Mouse (Mus musculus) hindbrain, embryonic 16.5 days (tissue): ENCODE data around the gene Prr19. TPM values are rescaled to one million over a fixed set of nuclear protein-coding genes. Genes with fewer than 3 reads are reported as not detected.

Experiments used
- ATAC-seq: fragments of 200-750 bp; cut with Nextera tagmentation; 2 replicates; pipeline ENCODE4 v1.8.0; 2017; ENCODE audit warnings: moderate TSS enrichment, moderate library complexity
- H3K27ac ChIP-seq: fragments of 300-500 bp; sonication (generic); 2 replicates; pipeline ENCODE4 v1.5.1; 2014; ENCODE audit warnings: low read depth, mild to moderate bottlenecking, control low read depth, low read length, moderate library complexity
- H3K27me3 ChIP-seq: fragments of 300-500 bp; sonication (generic); replicated peaks from 2 replicates; pipeline ENCODE4 v1.6.1; 2014; ENCODE audit warnings: low read length; ENCODE audit not compliant: control insufficient read depth, insufficient read depth
- H3K36me3 ChIP-seq: fragments of 300-500 bp; sonication (generic); 2 replicates; pipeline ENCODE4 v1.6.1; 2014; ENCODE audit warnings: mild to moderate bottlenecking, low read length, moderate library complexity, mixed read lengths; ENCODE audit not compliant: control insufficient read depth, insufficient read depth
- H3K4me1 ChIP-seq: fragments of 300-500 bp; sonication (generic); 2 replicates; pipeline ENCODE4 v1.6.1; 2014; ENCODE audit warnings: low read depth, low read length; ENCODE audit not compliant: control insufficient read depth, insufficient read depth
- H3K4me2 ChIP-seq: fragments of 300-500 bp; sonication (generic); 2 replicates; pipeline ENCODE4 v1.6.1; 2014; ENCODE audit warnings: mild to moderate bottlenecking, low read length, control low read depth, moderate library complexity
- H3K4me3 ChIP-seq: fragments of 300-500 bp; sonication (generic); 2 replicates; pipeline ENCODE4 v1.5.1; 2014; ENCODE audit warnings: mild to moderate bottlenecking, low read length, control low read depth, moderate library complexity
- H3K9ac ChIP-seq: fragments of 300-500 bp; sonication (generic); 2 replicates; pipeline ENCODE4 v1.6.1; 2014; ENCODE audit warnings: low read depth, mild to moderate bottlenecking, control low read depth, low read length, moderate library complexity
- H3K9me3 ChIP-seq: fragments of 300-500 bp; sonication (generic); 2 replicates; pipeline ENCODE4 v1.6.1; 2014; ENCODE audit warnings: mild to moderate bottlenecking, low read length, moderate library complexity; ENCODE audit not compliant: control insufficient read depth
- WGBS: fragments of 180-500 bp; shearing (Covaris S2); extraction: QIAGEN DNeasy Blood & Tissue Kit; methylation state at CpG from one replicate; pipeline ENCODE4 v1.1.7; 2014; 5-methylcytosine and 5-hydroxymethylcytosine counted together
- polyA plus RNA-seq: library from polyadenylated mRNA; unstranded; fragments of >200 nt; fragmentation: Nextera tagmentation; extraction: Ambion mirVana; gene quantifications from 2 replicates; pipeline ENCODE4 v1.2.1, GENCODE M21; 2015

Prr19 gene
- polyA plus RNA-seq, 1 experiment from 2014 or later: 4.7 TPM

DNA sequence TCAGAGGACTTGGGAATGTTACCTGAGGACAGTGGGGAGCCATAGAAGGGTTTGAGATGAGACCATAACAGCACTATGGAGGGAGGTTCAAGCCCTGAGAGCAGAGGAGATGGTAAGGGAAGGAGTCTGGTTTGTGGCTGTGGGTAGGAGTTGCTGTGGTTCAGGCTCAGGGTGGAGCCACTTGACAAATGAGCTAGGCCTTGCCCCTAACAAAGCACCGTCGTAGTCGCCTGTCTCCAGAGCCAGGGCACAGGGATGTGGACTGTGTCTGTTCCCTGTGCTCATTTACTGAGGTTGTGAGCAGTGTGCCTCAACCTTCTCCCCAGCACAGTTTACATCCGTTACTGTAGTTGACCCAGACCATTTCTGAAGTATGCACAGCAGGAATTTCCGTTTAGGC is 26.6 kb upstream of the Prr19 start:
- no peak for ATAC-seq
- no peak overlapping the region for H3K4me2 ChIP-seq
- no peak overlapping the region for H3K27ac ChIP-seq
- H3K9ac ChIP-seq: no peak overlapping the region
- 53% methylated on average over 5 of the region's 5 CpGs for whole genome bisulfite sequencing
- no peaks in the 10 kb centered on the region for H3K27me3 ChIP-seq
- H3K4me1 ChIP-seq: peaks cover 32% of the 10 kb centered on the region
- H3K9me3 ChIP-seq: no peaks in the 10 kb centered on the region
- H3K4me3 ChIP-seq: no peak overlapping the region
- H3K36me3 ChIP-seq: peaks cover 22% of the 10 kb centered on the region; the same call in 1 of the 2 replicates

- ATAC-seq: no peak
- WGBS: 82% methylated on average over 3 of the region's 3 CpGs
- H3K4me1 ChIP-seq: peaks cover 32% of the 10 kb centered on the region
- peaks cover 22% of the 10 kb centered on the region; the same call in 1 of the 2 replicates for H3K36me3 ChIP-seq
- H3K9ac ChIP-seq: no peak overlapping the region
- H3K27me3 ChIP-seq: no peaks in the 10 kb centered on the region
- no peak overlapping the region for H3K4me3 ChIP-seq
- H3K4me2 ChIP-seq: no peak overlapping the region
- H3K9me3 ChIP-seq: no peaks in the 10 kb centered on the region
- no peak overlapping the region for H3K27ac ChIP-seq
Measured at GRCm38 (mm10) chr7:25274996-25275395, 26.2 kb upstream of the Prr19 start.

- Histone ChIP-seq H3K4me1 (peaks cover 36% of the 10 kb centered on the region), H3K9me3 (no peaks in the 10 kb centered on the region), H3K4me2 (no peak overlapping the region), H3K4me3 (no peak overlapping the region), H3K27ac (peak overlapping the region; percentile 20; the same call in 1 of the 2 replicates), H3K9ac (peak overlapping the region; percentile 41; the same call in 1 of the 2 replicates), H3K36me3 (peaks cover 22% of the 10 kb centered on the region; the same call in 1 of the 2 replicates), H3K27me3 (no peaks in the 10 kb centered on the region)
- ATAC-seq: no peak
- 65% methylated on average over 9 of the region's 9 CpGs for WGBS
Measured at GRCm38 (mm10) chr7:25275555-25276298, 25.5 kb upstream of the Prr19 start.

GRCm38 (mm10) chr7:25277405-25277804 is 23.8 kb upstream of the Prr19 start:
- 90% methylated on average over 4 of the region's 4 CpGs for WGBS
- Histone ChIP-seq H3K4me1 (peaks cover 45% of the 10 kb centered on the region), H3K9ac (peak overlapping the region; percentile 1; the same call in 1 of the 2 replicates), H3K4me2 (peak overlapping the region; percentile 73), H3K27me3 (no peaks in the 10 kb centered on the region), H3K9me3 (no peaks in the 10 kb centered on the region), H3K36me3 (peaks cover 10% of the 10 kb centered on the region; the same call in 1 of the 2 replicates), H3K27ac (peak overlapping the region; percentile 65), H3K4me3 (no peak overlapping the region; the same call in 1 of the 2 replicates)
- ATAC-seq: no peak

GRCm38 (mm10) chr7:25277998-25278340 is 23.2 kb upstream of the Prr19 start:
- peak overlapping the region; percentile 59 for H3K4me3 ChIP-seq
- H3K27me3 ChIP-seq: no peaks in the 10 kb centered on the region
- peak overlapping the region; percentile 65 for H3K27ac ChIP-seq
- peak overlapping the region; percentile 73 for H3K4me2 ChIP-seq
- ATAC-seq: no peak
- 15% methylated on average over 4 of the region's 4 CpGs for WGBS
- H3K9me3 ChIP-seq: no peaks in the 10 kb centered on the region
- peaks cover 45% of the 10 kb centered on the region for H3K4me1 ChIP-seq
- H3K36me3 ChIP-seq: peaks cover 5% of the 10 kb centered on the region; the same call in 1 of the 2 replicates
- H3K9ac ChIP-seq: peak overlapping the region; percentile 1

- WGBS: under 1% methylated on average over 48 of the region's 60 CpGs
- Histone ChIP-seq H3K4me1 (peaks cover 48% of the 10 kb centered on the region), H3K4me2 (peak overlapping the region; percentile 73), H3K4me3 (peak overlapping the region; percentile 59), H3K27ac (peak overlapping the region; percentile 99), H3K9ac (peak overlapping the region; percentile 83), H3K36me3 (no peaks in the 10 kb centered on the region), H3K27me3 (no peaks in the 10 kb centered on the region), H3K9me3 (no peaks in the 10 kb centered on the region)
- ATAC-seq: peak; percentile 72
Measured at GRCm38 (mm10) chr7:25278341-25279075, 22.7 kb upstream of the Prr19 start.

DNA sequence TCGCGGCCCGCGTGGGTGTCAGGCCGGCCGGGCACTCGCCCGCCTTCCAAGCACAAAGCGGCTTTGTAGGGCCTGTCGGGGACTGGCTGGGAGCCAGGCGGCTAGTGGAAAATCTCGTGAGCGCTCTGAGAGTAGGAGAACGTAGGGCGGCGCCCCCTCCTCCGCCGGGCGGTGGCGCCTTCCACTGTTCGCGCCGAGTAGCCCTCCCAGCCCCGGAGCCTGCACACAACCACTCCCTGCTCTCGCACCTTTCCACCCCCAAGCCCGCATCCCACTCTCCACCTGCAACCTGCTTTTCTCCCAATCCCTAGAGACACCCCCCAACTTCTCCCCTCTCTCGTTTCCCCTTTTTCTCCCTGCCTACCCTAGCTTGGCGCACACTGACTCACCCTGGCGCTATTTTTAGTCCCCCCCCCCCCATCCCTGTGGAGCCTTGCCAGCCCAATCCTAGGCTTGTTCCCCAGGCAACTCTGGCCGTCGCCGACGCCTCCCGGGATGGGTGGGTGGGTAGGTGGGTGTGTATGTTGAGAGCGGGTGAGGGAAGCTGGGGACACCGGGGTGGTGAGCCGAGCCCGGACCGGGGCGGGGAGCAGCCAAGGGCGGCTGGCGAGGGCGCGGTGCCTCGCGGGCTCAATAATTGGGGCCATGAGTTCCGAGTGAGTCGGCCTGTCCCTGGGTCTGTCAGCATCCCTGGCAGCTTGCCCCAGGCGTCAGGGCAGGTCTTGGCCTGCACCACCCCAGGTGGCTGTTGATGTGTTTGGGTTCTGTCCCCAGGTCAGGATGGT is 21.9 kb upstream of the Prr19 start:
- WGBS: 0% methylated on average over 36 of the region's 49 CpGs
- no peaks in the 10 kb centered on the region for H3K9me3 ChIP-seq
- H3K9ac ChIP-seq: peak overlapping the region; percentile 83
- H3K36me3 ChIP-seq: no peaks in the 10 kb centered on the region
- H3K27me3 ChIP-seq: no peaks in the 10 kb centered on the region
- H3K4me1 ChIP-seq: peaks cover 50% of the 10 kb centered on the region
- ATAC-seq: peak; percentile 66
- peak overlapping the region; percentile 73 for H3K4me2 ChIP-seq
- H3K27ac ChIP-seq: peak overlapping the region; percentile 99
- H3K4me3 ChIP-seq: peak overlapping the region; percentile 59

DNA sequence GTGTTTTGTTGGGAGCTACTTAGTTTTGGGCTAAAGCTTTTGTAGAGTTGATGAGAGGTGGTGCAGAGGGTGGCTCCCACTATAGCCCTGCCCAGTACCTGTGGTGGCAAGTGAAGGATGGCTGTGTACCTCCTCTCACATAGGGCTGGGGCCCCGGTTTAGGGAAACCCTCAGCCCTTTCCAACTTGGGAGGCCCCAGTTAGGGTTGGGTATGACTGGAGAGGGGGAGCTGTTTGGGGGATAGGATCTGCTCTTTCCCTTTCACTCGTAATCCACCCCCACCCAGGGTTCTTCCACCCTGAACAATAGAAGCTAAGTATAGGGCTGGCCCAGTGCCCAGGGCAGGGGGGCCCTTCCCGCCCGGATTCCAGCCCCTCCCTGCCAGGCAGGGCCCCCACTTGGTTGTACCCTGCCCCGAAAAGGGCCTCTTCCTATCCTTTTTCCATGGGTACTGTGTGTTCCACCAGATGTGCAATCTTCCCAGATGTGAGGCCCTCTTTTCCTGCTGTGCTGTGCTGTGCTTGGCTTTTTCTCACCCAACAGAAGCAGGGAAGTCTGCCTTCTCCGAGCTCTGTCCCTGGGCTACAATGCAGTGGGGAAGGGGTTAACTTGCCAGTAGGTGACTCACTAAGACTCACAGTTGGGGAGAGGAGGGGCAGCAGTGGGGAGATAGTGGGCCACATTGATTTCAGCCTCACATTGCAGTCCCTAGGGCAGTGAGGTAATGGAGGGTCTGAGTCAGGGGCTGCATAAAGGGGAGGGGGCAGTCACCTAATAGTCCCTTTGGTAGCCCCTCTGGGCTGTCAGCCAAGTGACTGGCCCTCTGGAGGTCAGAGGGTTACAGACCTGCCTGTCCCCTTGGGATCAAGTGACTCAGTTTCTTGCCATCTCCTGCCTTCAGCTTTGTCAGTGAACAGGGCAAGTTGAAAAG is 21.1 kb upstream of the Prr19 start:
- Histone ChIP-seq H3K9ac (peak overlapping the region; percentile 83), H3K36me3 (peaks cover 3% of the 10 kb centered on the region; the same call in 1 of the 2 replicates), H3K4me1 (peaks cover 59% of the 10 kb centered on the region), H3K9me3 (no peaks in the 10 kb centered on the region), H3K4me3 (peak overlapping the region; percentile 59), H3K27me3 (no peaks in the 10 kb centered on the region), H3K27ac (peak overlapping the region; percentile 99), H3K4me2 (peak overlapping the region; percentile 73)
- ATAC-seq: 0 out of 2 replicates have a peak, but pooled peaks have one; percentile 1
- 2% methylated on average over 6 of the region's 6 CpGs for WGBS
